9 mouse cellular contexts compared by ENCODE assay signal in genomic region chr11:77985541-77986065, GRCm38 (mm10). TPM values are rescaled to one million over a fixed set of nuclear protein-coding genes. Genes with fewer than 3 reads are reported as not detected.
DNase-seq lines count a peak whose midpoint lies in the region; ATAC-seq lines count a peak whose summit lies in the region.
"Had no signal": no experiment of that assay in that cellular context is flagged by ENCODE, and none has a peak within 500 bp of the region (broad histone marks: within the 10 kb centered on the region; RNA-seq: fewer than 3 reads in every experiment).

No protein-coding gene starts in this region.

- peaks cover 19% of the 10 kb centered on the region for H3K36me3 ChIP-seq in kidney, embryonic 16.5 days (ENCODE audit: insufficient read depth, low read length)
- peaks cover 37% of the 10 kb centered on the region for H3K36me3 ChIP-seq in embryonic facial prominence, embryonic 13.5 days
- H3K36me3 ChIP-seq in intestine, embryonic 16.5 days (ENCODE audit: control insufficient read depth, insufficient read depth, low read length): peaks cover 9% of the 10 kb centered on the region; the same call in 1 of the 2 replicates
- H3K36me3 ChIP-seq in neural tube, embryonic 12.5 days: peaks cover 18% of the 10 kb centered on the region

- H3K4me1 ChIP-seq in kidney, embryonic 16.5 days (ENCODE audit: insufficient read depth, low read length): peaks cover 16% of the 10 kb centered on the region
- H3K4me1 ChIP-seq in embryonic facial prominence, embryonic 13.5 days: peaks cover 12% of the 10 kb centered on the region
- peaks cover 11% of the 10 kb centered on the region for H3K4me1 ChIP-seq in intestine, embryonic 16.5 days (ENCODE audit: control insufficient read depth, insufficient read depth, low read length)
- peaks cover 10% of the 10 kb centered on the region for H3K4me1 ChIP-seq in neural tube, embryonic 12.5 days

- WGBS in kidney, embryonic 16.5 days: 88% methylated on average over 3 of the region's 3 CpGs
- WGBS in embryonic facial prominence, embryonic 13.5 days: 66% methylated on average over 3 of the region's 3 CpGs
- WGBS in intestine, embryonic 16.5 days: 75% methylated on average over 3 of the region's 3 CpGs
- WGBS in neural tube, embryonic 12.5 days: 92% methylated on average over 3 of the region's 3 CpGs

- no peaks in the 10 kb centered on the region for H3K27me3 ChIP-seq in kidney, embryonic 16.5 days (ENCODE audit: insufficient read depth, low read length)
- H3K27me3 ChIP-seq in embryonic facial prominence, embryonic 13.5 days: no peaks in the 10 kb centered on the region
- no peaks in the 10 kb centered on the region for H3K27me3 ChIP-seq in intestine, embryonic 16.5 days (replicated peaks; ENCODE audit: control insufficient read depth, insufficient read depth, low read length)
- H3K27me3 ChIP-seq in neural tube, embryonic 12.5 days (replicated peaks): no peaks in the 10 kb centered on the region

- H3K9me3 ChIP-seq in kidney, embryonic 16.5 days (ENCODE audit: low read length): no peaks in the 10 kb centered on the region
- no peaks in the 10 kb centered on the region for H3K9me3 ChIP-seq in embryonic facial prominence, embryonic 13.5 days
- H3K9me3 ChIP-seq in intestine, embryonic 16.5 days (ENCODE audit: control insufficient read depth, low read length): no peaks in the 10 kb centered on the region
- no peaks in the 10 kb centered on the region for H3K9me3 ChIP-seq in neural tube, embryonic 12.5 days

- peak overlapping the region; percentile 94; the same call in 1 of the 2 replicates for H3K27ac ChIP-seq in kidney, embryonic 16.5 days (ENCODE audit: low read length)
- peak overlapping the region; percentile 96 for H3K27ac ChIP-seq in embryonic facial prominence, embryonic 13.5 days
- H3K27ac ChIP-seq in intestine, embryonic 16.5 days (ENCODE audit: low read length): no peak overlapping the region
- H3K27ac ChIP-seq in neural tube, embryonic 12.5 days: peak overlapping the region; percentile 86; the same call in 1 of the 2 replicates

- ATAC-seq in kidney, embryonic 16.5 days (ENCODE audit: low FRiP score, low TSS enrichment): no peak
- ATAC-seq in embryonic facial prominence, embryonic 13.5 days (ENCODE audit: insufficient number of reproducible peaks, insufficient read depth, low FRiP score, low TSS enrichment, low read depth): no peak
- ATAC-seq in intestine, embryonic 16.5 days: no peak
- no peak for ATAC-seq in neural tube, embryonic 12.5 days (ENCODE audit: low FRiP score, low read depth)

- DNase-seq in kidney, postnatal 36 days: no peak
- DNase-seq in urinary bladder, postnatal 14 days (ENCODE audit: low spot score): no peak
- no peak for DNase-seq in T-cell, adult 2 months (ENCODE audit: low spot score)
- DNase-seq in right cerebral cortex, postnatal 4 days: no peak

- peak overlapping the region; percentile 85 for H3K4me2 ChIP-seq in kidney, embryonic 16.5 days (replicated peaks; ENCODE audit: low read depth, low read length)
- H3K4me2 ChIP-seq in embryonic facial prominence, embryonic 13.5 days: peak overlapping the region; percentile 85
- peak overlapping the region; percentile 89 for H3K4me2 ChIP-seq in intestine, embryonic 16.5 days (ENCODE audit: low read depth, low read length)
- H3K4me2 ChIP-seq in neural tube, embryonic 12.5 days (replicated peaks): peak overlapping the region; percentile 88

- H3K9ac ChIP-seq in kidney, embryonic 16.5 days (replicated peaks; ENCODE audit: low read length): peak overlapping the region; percentile 93
- H3K9ac ChIP-seq in embryonic facial prominence, embryonic 13.5 days: peak overlapping the region; percentile 99
- peak overlapping the region; percentile 99 for H3K9ac ChIP-seq in intestine, embryonic 16.5 days (ENCODE audit: low read depth, low read length)
- H3K9ac ChIP-seq in neural tube, embryonic 12.5 days: peak overlapping the region; percentile 100; the same call in 1 of the 2 replicates

- H3K4me3 ChIP-seq in kidney, embryonic 16.5 days (ENCODE audit: low read length): peak overlapping the region; percentile 98
- peak overlapping the region; percentile 98 for H3K4me3 ChIP-seq in embryonic facial prominence, embryonic 13.5 days
- peak overlapping the region; percentile 100 for H3K4me3 ChIP-seq in intestine, embryonic 16.5 days (ENCODE audit: low read length)
- H3K4me3 ChIP-seq in neural tube, embryonic 12.5 days: peak overlapping the region; percentile 100

RNA-seq across cellular contexts. Expression of gene Phf12, which starts 3.0 kb away (rescaled TPM):
- polyA plus RNA-seq in kidney, embryonic 16.5 days (2015; fragmentation: Nextera tagmentation; extraction: Ambion mirVana): 15.9 and 16.0 TPM in 2 replicates
- 19.8 and 22.7 TPM in 2 replicates for polyA plus RNA-seq in embryonic facial prominence, embryonic 13.5 days (2015; fragmentation: Nextera tagmentation; extraction: Ambion mirVana)
- polyA plus RNA-seq in intestine, embryonic 16.5 days (2015; fragmentation: Nextera tagmentation; extraction: Ambion mirVana): 9.4 and 9.5 TPM in 2 replicates
- polyA plus RNA-seq in neural tube, embryonic 12.5 days (2016; fragmentation: Nextera tagmentation; extraction: Ambion mirVana): 29.5 and 29.7 TPM in 2 replicates

RNA-seq across cellular contexts. Expression of gene Dhrs13, which starts 46.5 kb away (rescaled TPM):
- polyA plus RNA-seq in kidney, embryonic 16.5 days (2015; fragmentation: Nextera tagmentation; extraction: Ambion mirVana): 17.0 and 17.1 TPM in 2 replicates
- polyA plus RNA-seq in embryonic facial prominence, embryonic 13.5 days (2015; fragmentation: Nextera tagmentation; extraction: Ambion mirVana): 16.1 and 20.5 TPM in 2 replicates
- 14.2 and 16.9 TPM in 2 replicates for polyA plus RNA-seq in intestine, embryonic 16.5 days (2015; fragmentation: Nextera tagmentation; extraction: Ambion mirVana)
- polyA plus RNA-seq in neural tube, embryonic 12.5 days (2016; fragmentation: Nextera tagmentation; extraction: Ambion mirVana): 24.5 and 29.0 TPM in 2 replicates

RNA-seq across cellular contexts. Expression of gene Flot2, which starts 52.1 kb away (rescaled TPM):
- 57.4 and 61.1 TPM in 2 replicates for polyA plus RNA-seq in kidney, embryonic 16.5 days (2015; fragmentation: Nextera tagmentation; extraction: Ambion mirVana)
- 49.4 and 53.2 TPM in 2 replicates for polyA plus RNA-seq in embryonic facial prominence, embryonic 13.5 days (2015; fragmentation: Nextera tagmentation; extraction: Ambion mirVana)
- 37.8 and 40.9 TPM in 2 replicates for polyA plus RNA-seq in intestine, embryonic 16.5 days (2015; fragmentation: Nextera tagmentation; extraction: Ambion mirVana)
- 74.8 and 81.0 TPM in 2 replicates for polyA plus RNA-seq in neural tube, embryonic 12.5 days (2016; fragmentation: Nextera tagmentation; extraction: Ambion mirVana)

RNA-seq across cellular contexts. Expression of gene Sez6, which starts 55.0 kb away (rescaled TPM):
- 0.19 and 0.27 TPM in 2 replicates for polyA plus RNA-seq in kidney, embryonic 16.5 days (2015; fragmentation: Nextera tagmentation; extraction: Ambion mirVana)
- 1.5 and 2.6 TPM in 2 replicates for polyA plus RNA-seq in embryonic facial prominence, embryonic 13.5 days (2015; fragmentation: Nextera tagmentation; extraction: Ambion mirVana)
- polyA plus RNA-seq in intestine, embryonic 16.5 days (2015; fragmentation: Nextera tagmentation; extraction: Ambion mirVana): 0.48 and 0.56 TPM in 2 replicates
- 48.5 and 51.4 TPM in 2 replicates for polyA plus RNA-seq in neural tube, embryonic 12.5 days (2016; fragmentation: Nextera tagmentation; extraction: Ambion mirVana)
- polyA plus RNA-seq: liver, adult 2 months had no signal
